Mouse (Mus musculus): ENCODE results near the gene Rab3d. TPM values are rescaled to one million over a fixed set of nuclear protein-coding genes. Genes with fewer than 3 reads are reported as not detected.

Gene Rab3d
- polyA plus RNA-seq, 1 experiment from 2014 or later = 22.1 TPM

DNA sequence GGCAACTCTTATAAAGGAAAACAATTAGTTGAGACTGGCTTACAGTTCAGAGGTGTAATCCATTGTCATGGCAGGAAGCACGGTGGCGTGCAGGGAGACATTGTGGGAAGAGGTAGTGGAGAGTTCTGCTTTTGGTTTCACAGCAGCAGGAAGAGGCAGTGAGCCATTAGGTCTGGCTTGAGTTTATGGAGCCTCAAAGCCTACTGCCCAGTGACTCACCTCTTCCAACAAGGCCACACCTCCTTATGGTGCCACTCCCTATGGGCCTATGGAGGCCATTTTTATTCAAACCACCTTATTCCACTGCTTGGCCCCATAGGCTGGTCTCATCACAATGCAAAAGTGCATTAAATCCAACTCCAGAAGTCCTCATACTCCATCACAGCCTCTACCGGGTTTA, 58.4 kb downstream of the Rab3d start:
- H3K27me3 ChIP-seq = no peaks in the 10 kb centered on the region
- no peak for ATAC-seq
- POLR2A ChIA-PET = no interaction called here
- no peak for TF ChIP-seq CTCF (IDR thresholded peaks at IDR 0.05)
- CTCF ChIA-PET = interaction anchor here (1.5 kb wide), 1 partner anchor 11 kb away, joined by 3 read pairs; no protein-coding TSS in a partner anchor
- in situ Hi-C loops (cut with MboI; ENCODE audit: low pct_unique_long_range_greater_than_20kb) = no loop called here
- no peak for DNase-seq (ENCODE audit: low read depth, low spot score)

DNA sequence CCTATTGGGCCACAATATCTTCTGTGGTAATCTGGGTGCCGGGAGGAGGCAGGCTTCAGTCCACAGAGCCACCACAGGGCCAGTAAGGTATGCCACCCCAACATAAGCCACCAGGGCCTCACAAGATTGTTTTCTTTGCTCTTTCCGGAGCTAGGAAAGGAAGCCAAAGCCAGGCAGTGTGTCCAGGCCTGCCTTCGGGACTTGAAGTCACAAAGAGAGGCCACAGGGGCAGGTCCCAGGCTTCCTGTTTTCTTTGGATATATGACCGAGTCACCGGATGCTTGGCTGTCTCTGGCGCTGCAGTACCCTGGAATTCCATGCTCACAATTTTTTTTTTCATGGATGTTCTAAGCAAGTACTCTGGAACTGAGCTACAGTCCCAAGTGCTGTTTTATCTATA, 59.9 kb downstream of the Rab3d start:
- ChIA-PET CTCF (no interaction called here), POLR2A (no interaction called here)
- ATAC-seq (no peak), DNase-seq (ENCODE audit: low read depth, low spot score) (no peak)
- in situ Hi-C loops (cut with MboI; ENCODE audit: low pct_unique_long_range_greater_than_20kb) = no loop called here
- no peak for TF ChIP-seq CTCF (IDR thresholded peaks at IDR 0.05)
- H3K27me3 ChIP-seq = no peaks in the 10 kb centered on the region

GRCm38 (mm10) chr9:21857501-21857900, 60.5 kb downstream of the Rab3d start:
- DNase-seq (ENCODE audit: low read depth, low spot score) = no peak
- no peak for ATAC-seq
- in situ Hi-C loops (cut with MboI; ENCODE audit: low pct_unique_long_range_greater_than_20kb) = no loop called here
- ChIA-PET CTCF (no interaction called here), POLR2A (no interaction called here)
- no peaks in the 10 kb centered on the region for H3K27me3 ChIP-seq
- TF ChIP-seq CTCF (IDR thresholded peaks at IDR 0.05) = no peak

Other genes with a start within 250 kb of the Rab3d start
- 38.4 TPM for gene Ldlr, start 194.7 kb downstream of the Rab3d start, polyA plus RNA-seq (2021)
- gene Spc24, start 157.9 kb downstream of the Rab3d start, polyA plus RNA-seq (2021) = 38.3 TPM
- gene Kank2, start 119.4 kb downstream of the Rab3d start, polyA plus RNA-seq (2021) = 62.4 TPM
- 15.2 TPM for gene Angptl8, start 82.7 kb downstream of the Rab3d start, polyA plus RNA-seq (2021)
- 36.1 TPM for gene Dock6, start 65.6 kb downstream of the Rab3d start, polyA plus RNA-seq (2021)
- 12.2 TPM for gene Ccdc159, start 9.3 kb upstream of the Rab3d start, polyA plus RNA-seq (2021)
- gene Tmem205, start 9.4 kb upstream of the Rab3d start, polyA plus RNA-seq (2021) = 54.8 TPM
- gene Plppr2, start 18.8 kb upstream of the Rab3d start, polyA plus RNA-seq (2021) = 22.1 TPM
- gene Swsap1, start 37.6 kb upstream of the Rab3d start, polyA plus RNA-seq (2021) = 14.0 TPM
- gene Epor, start 45.3 kb upstream of the Rab3d start, polyA plus RNA-seq (2021) = 8.5 TPM
- gene Rgl3, start 71.3 kb upstream of the Rab3d start, polyA plus RNA-seq (2021) = 41.7 TPM
- 7.5 TPM for gene Ccdc151, start 84.4 kb upstream of the Rab3d start, polyA plus RNA-seq (2021)
- 276 TPM for gene Prkcsh, start 84.6 kb upstream of the Rab3d start, polyA plus RNA-seq (2021)
- 0.10 TPM for gene Elavl3, start 133.8 kb upstream of the Rab3d start, polyA plus RNA-seq (2021)
- not detected for gene Gm49318, start 153.1 kb upstream of the Rab3d start, polyA plus RNA-seq (2021)
- gene Zfp653, start 153.2 kb upstream of the Rab3d start, polyA plus RNA-seq (2021) = 10.9 TPM
- gene Ecsit, start 167.2 kb upstream of the Rab3d start, polyA plus RNA-seq (2021) = 44.3 TPM
- 408 TPM for gene Cnn1, start 181.0 kb upstream of the Rab3d start, polyA plus RNA-seq (2021)
- 123 TPM for gene Elof1, start 199.0 kb upstream of the Rab3d start, polyA plus RNA-seq (2021)
- not detected for gene Acp5, start 217.5 kb upstream of the Rab3d start, polyA plus RNA-seq (2021)
- gene Pigyl, start 238.7 kb upstream of the Rab3d start, polyA plus RNA-seq (2021) = 72.3 TPM